Mouse (Mus musculus) heart, adult 2 months (tissue): ENCODE measurements around the gene Zfp985. TPM values are rescaled to one million over a fixed set of nuclear protein-coding genes. Genes with fewer than 3 reads are reported as not detected.
"Not testable (repeated sequence)": the region's sequence is repeated elsewhere in the genome, so short reads cannot be mapped to it uniquely, and the experiment has no call there.

Source experiments
- DNase-seq, 2 experiments: peaks; one replicate each; pipeline ENCODE4 v3.0.0; 2021
- H3K27ac ChIP-seq: fragments of 200-600 bp; 2 replicates; pipeline ENCODE4 v1.8.1; 2022
- H3K27me3 ChIP-seq: fragments of 200-500 bp; 2 replicates; pipeline ENCODE4 v1.6.1; 2012; ENCODE audit warnings: mild to moderate bottlenecking, low read length, inconsistent platforms, mixed read lengths; ENCODE audit not compliant: control insufficient read depth, insufficient read depth
- H3K36me3 ChIP-seq: fragments of 200-500 bp; 2 replicates; pipeline ENCODE4 v1.6.1; 2012; ENCODE audit warnings: low read length, inconsistent platforms; ENCODE audit not compliant: control insufficient read depth, insufficient read depth
- H3K4me1 ChIP-seq: fragments of 200-500 bp; 2 replicates; pipeline ENCODE4 v1.6.1; 2011; ENCODE audit warnings: low read length; ENCODE audit not compliant: control insufficient read depth, insufficient read depth
- H3K4me3 ChIP-seq: fragments of 200-600 bp; 2 replicates; pipeline ENCODE4 v1.8.1; 2022
- H3K79me2 ChIP-seq: fragments of 200-500 bp; replicated peaks from 2 replicates; pipeline ENCODE4 v1.6.1; 2012; ENCODE audit warnings: mild to moderate bottlenecking, inconsistent platforms, low read length, moderate library complexity, mixed read lengths; ENCODE audit not compliant: control insufficient read depth, insufficient read depth
- H3K9ac ChIP-seq: fragments of 200-500 bp; 2 replicates; pipeline ENCODE4 v1.6.1; 2012; ENCODE audit warnings: low read depth, mild to moderate bottlenecking, control low read depth, inconsistent platforms, low read length, mixed read lengths
- CTCF ChIP-seq: fragments of 200-600 bp; IDR thresholded peaks from 2 replicates; pipeline ENCODE4 v1.8.1; 2022; ENCODE audit warnings: antibody characterized with exemption, mild to moderate bottlenecking, moderate library complexity
- EP300 ChIP-seq: fragments of 200-500 bp; IDR thresholded peaks from 2 replicates; pipeline ENCODE4 v1.6.1; 2011; ENCODE audit warnings: low read depth, low read length, control low read depth; ENCODE audit not compliant: insufficient read depth
- POLR2A ChIP-seq: fragments of 200-500 bp; IDR thresholded peaks from 2 replicates; pipeline ENCODE4 v1.6.1; 2011; ENCODE audit warnings: mild to moderate bottlenecking, low read depth, low read length, control low read depth; ENCODE audit not compliant: insufficient read depth
- WGBS: fragments of 180-500 bp; shearing (Covaris S2); methylation state at CpG from one replicate; pipeline ENCODE4 v1.1.7; 2018; 5-methylcytosine and 5-hydroxymethylcytosine counted together
- intact Hi-C: fragments of 180-260 bp; cut with DNase I; formaldehyde crosslinking; loops from one replicate; pipeline ENCODE4 v1.15.1; 2025
- polyA plus RNA-seq: library from polyadenylated mRNA; depleted of rRNA; stranded (reverse); fragments of >200 nt; gene quantifications from 2 replicates; pipeline ENCODE4 v1.2.3, GENCODE M21; 2012
- total RNA-seq, 2 experiments: library from RNA; stranded (reverse); gene quantifications; 2 replicates each; pipeline ENCODE4 v1.2.3; 2021

Gene Zfp985
- total and polyA plus RNA-seq, 3 experiments: 0.25 to 0.35 (median 0.31) TPM

DNA sequence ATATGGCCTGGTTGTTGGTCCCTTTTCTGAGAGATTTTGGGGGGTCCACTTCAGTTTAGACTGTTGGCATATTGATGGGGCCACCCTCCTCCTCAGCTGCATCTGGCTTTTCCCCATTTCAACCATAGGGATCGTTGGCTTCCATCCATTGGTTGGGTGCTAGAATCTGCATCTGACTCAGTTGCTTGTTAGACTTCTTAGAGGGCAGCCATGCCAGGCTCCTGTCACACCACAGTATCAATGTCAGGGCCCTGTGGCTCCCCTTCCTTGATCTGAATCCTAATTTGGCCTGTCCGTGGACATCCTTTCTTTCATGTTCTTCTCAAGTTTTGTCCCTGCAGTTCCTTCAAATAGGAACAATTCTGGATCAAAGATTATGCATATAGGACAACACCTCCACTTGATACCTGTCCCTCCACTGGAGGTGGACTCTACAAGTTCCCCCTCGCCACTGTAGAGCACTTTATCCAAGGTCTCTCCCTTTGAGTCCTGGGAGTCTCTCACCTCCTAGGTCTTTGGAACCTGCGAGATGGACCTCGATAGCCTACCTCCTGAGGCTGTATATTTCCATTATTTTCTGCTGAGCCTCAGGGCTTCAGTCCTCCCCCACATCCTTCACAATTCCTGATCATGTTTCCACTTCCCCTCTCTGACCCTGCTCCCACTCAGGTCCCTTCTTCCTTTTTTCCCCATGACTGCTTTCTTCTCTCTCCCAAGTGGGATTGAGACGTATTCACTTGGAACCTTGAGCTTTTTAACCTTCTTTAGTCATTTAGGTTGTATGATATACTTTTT is 12.5 kb downstream of the Zfp985 start:
- Histone ChIP-seq H3K27me3 (no peaks in the 10 kb centered on the region), H3K4me1 (no peaks in the 10 kb centered on the region), H3K27ac (no peak overlapping the region), H3K36me3 (no peaks in the 10 kb centered on the region), H3K79me2 (no peaks in the 10 kb centered on the region), H3K9ac (no peak overlapping the region), H3K4me3 (no peak overlapping the region)
- intact Hi-C loops: loop anchor here (10.0 kb wide), 1 partner anchor 249 kb away; no protein-coding TSS in a partner anchor
- WGBS: 57% methylated on average over 6 of the region's 6 CpGs
- peak in 1 of 2 experiments; percentile 12 for DNase-seq
- TF ChIP-seq CTCF: no peak
- TF ChIP-seq POLR2A: no peak
- TF ChIP-seq EP300: no peak

DNA sequence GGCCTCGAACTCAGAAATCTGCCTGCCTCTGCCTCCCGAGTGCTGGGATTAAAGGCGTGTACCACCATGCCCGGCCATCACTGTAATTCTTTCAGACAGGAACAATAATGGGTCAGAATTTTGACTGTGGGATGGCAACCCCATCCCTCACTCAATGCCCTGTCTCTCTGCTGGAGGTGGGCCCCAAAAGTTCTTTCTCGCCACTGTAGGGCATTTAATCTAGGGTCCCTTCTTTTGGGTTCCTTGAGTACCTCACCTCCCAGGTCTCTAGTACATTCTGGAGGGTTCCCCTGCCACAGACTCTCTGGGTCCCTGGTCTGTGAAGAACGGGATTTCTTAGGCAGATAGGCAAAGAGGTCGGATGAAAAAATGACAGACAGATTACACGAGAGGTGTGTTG is 18.1 kb downstream of the Zfp985 start:
- H3K27me3 ChIP-seq, DNase-seq, H3K27ac ChIP-seq, H3K4me1 ChIP-seq, intact Hi-C loops, H3K4me3 ChIP-seq, H3K79me2 ChIP-seq, H3K36me3 ChIP-seq, H3K9ac ChIP-seq: not testable (repeated sequence)
- WGBS: 74% methylated on average over 8 of the region's 8 CpGs

DNA sequence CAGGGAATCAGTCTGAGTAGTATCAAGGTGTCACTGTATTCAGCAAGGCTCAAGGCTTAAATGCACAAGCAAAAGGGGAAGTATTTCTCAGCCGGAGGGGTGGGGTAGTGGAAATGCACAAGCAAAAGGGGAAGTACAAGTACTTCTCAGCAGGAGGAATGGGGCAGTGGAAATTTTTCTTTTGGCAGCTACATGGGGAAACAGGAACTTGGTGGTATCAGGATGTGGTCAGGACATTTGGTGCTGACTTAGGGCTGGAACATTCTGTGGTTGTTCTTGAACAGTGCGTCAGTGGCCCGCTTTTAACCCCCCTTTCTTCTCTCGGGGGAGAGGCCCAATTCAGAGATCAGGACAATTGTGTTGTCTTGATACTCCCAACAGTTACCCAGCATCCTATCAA is 26.3 kb downstream of the Zfp985 start:
- H3K36me3 ChIP-seq: not testable (repeated sequence)

DNA sequence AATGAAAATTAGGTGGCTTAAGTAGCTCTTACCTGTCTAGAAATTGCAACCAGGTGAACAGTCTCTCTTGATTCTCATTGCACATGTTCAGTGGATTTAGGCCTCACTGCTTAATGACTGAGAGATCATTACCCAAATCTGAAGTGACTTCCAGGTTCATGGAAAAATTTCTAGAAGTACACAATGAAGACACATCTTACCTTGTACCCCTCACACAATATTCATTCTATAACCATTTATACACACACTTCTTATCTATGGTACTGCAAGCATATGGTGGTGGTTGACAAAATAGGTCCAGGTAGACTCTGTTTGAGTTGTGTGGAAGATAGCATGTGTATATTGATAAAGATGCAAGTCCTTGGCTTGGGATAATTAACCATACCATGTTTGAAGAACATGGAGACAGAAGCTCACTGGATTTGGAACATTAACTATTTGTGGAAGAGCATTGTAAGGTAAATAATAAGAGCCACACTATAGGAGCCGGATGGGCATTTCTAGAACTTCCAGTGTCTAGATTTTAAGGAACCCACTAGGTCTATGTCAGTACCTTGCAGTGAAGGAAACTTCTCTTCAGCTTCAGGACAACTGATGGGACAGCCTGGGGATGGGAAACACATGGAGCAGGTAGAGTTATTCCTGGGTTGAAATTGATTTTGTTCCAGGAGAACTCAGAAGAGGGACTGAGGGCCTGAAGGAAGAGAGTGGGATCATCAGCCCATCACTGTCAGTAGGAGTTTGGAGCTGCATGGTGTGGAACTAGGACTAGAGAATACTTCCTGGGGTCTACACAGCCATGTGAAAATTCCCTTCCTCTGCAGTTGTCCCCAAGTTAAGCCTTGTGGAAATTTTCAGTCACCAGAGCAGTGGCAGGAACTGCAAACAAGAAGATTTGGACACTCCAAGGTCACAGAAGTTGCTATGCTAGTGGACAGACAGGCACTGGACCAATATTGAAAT is 33.7 kb downstream of the Zfp985 start:
- DNase-seq: no peak
- H3K27me3 ChIP-seq: no peaks in the 10 kb centered on the region
- H3K27ac ChIP-seq: no peak overlapping the region
- 54% methylated on average over 1 of the region's 1 CpGs for WGBS
- intact Hi-C loops: loop anchor here (5.0 kb wide), 1 partner anchor 69 kb away; no protein-coding TSS in a partner anchor
- no peaks in the 10 kb centered on the region for H3K36me3 ChIP-seq
- H3K79me2 ChIP-seq: no peaks in the 10 kb centered on the region
- no peaks in the 10 kb centered on the region for H3K4me1 ChIP-seq
- no peak overlapping the region for H3K9ac ChIP-seq
- no peak for TF ChIP-seq EP300
- no peak for TF ChIP-seq POLR2A
- no peak for TF ChIP-seq CTCF
- no peak overlapping the region for H3K4me3 ChIP-seq

More for the DNA sequence above, 26.3 kb downstream of the Zfp985 start:
- WGBS: 81% methylated on average over 4 of the region's 4 CpGs
- H3K79me2 ChIP-seq, H3K27ac ChIP-seq, H3K4me3 ChIP-seq, H3K27me3 ChIP-seq, DNase-seq, intact Hi-C loops, H3K4me1 ChIP-seq, H3K9ac ChIP-seq: not testable (repeated sequence)

DNA sequence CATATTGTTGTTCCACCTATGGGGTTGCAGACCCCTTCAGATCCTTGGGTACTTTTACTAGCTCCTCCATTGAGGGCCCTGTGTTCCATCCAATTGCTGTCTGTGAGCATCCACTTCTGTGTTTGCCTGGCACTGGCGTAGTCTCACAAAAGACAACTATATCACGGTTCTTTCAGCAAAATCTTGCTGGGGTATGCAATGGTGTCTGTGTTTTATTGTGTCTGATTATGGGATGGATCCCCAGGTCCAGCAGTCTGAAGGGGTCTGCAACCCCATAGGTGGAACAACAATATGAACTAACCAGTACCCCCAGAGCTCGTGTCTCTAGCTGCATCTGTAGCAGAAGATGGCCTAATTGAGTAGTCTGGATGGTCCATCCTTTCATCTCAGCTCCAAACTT is 41.6 kb downstream of the Zfp985 start:
- H3K4me1 ChIP-seq, H3K9ac ChIP-seq, H3K27me3 ChIP-seq, H3K79me2 ChIP-seq, DNase-seq, H3K27ac ChIP-seq, H3K36me3 ChIP-seq, H3K4me3 ChIP-seq: not testable (repeated sequence)
- 75% methylated on average over 3 of the region's 3 CpGs for WGBS
- intact Hi-C loops: loop anchor here (5.0 kb wide), 1 partner anchor 667 kb away; no protein-coding TSS in a partner anchor

DNA sequence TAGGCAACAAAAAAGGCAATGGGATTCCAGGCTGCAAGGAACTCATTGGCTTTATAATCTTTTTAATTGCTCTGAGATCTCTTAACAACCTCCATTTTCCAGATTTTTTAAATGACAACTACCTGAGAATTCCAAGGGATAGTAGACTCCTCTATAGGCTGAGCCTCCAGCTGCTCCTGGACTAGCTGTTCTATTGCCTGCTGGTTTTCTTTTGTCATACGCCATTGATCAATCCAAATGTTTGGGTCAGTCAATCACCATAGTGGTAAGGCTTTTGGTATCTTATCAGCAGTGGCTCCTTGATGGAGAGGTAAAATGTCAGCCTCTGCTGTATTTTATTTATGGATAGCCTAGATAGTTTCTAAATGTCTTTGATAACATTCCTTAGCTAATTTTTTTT is 44.6 kb downstream of the Zfp985 start:
- Histone ChIP-seq H3K27ac (no peak overlapping the region), H3K9ac (no peak overlapping the region), H3K4me3 (no peak overlapping the region), H3K27me3 (no peaks in the 10 kb centered on the region), H3K4me1 (no peaks in the 10 kb centered on the region), H3K79me2 (no peaks in the 10 kb centered on the region), H3K36me3 (no peaks in the 10 kb centered on the region)
- no peak for TF ChIP-seq CTCF
- no peak for TF ChIP-seq EP300
- no peak for TF ChIP-seq POLR2A
- no peak for DNase-seq
- intact Hi-C loops: loop anchor here (5.0 kb wide), 1 partner anchor 670 kb away; no protein-coding TSS in a partner anchor
- 45% methylated on average over 1 of the region's 1 CpGs for WGBS
